Mouse (Mus musculus): Measurements from ENCODE around the gene Clmn.
A peak's percentile ranks its signal among the peaks of the same experiment; 100 is the strongest.
"Not testable (repeated sequence)": the region's sequence is repeated elsewhere in the genome, so short reads cannot be mapped to it uniquely, and the experiment has no call there.

Clmn gene

DNA sequence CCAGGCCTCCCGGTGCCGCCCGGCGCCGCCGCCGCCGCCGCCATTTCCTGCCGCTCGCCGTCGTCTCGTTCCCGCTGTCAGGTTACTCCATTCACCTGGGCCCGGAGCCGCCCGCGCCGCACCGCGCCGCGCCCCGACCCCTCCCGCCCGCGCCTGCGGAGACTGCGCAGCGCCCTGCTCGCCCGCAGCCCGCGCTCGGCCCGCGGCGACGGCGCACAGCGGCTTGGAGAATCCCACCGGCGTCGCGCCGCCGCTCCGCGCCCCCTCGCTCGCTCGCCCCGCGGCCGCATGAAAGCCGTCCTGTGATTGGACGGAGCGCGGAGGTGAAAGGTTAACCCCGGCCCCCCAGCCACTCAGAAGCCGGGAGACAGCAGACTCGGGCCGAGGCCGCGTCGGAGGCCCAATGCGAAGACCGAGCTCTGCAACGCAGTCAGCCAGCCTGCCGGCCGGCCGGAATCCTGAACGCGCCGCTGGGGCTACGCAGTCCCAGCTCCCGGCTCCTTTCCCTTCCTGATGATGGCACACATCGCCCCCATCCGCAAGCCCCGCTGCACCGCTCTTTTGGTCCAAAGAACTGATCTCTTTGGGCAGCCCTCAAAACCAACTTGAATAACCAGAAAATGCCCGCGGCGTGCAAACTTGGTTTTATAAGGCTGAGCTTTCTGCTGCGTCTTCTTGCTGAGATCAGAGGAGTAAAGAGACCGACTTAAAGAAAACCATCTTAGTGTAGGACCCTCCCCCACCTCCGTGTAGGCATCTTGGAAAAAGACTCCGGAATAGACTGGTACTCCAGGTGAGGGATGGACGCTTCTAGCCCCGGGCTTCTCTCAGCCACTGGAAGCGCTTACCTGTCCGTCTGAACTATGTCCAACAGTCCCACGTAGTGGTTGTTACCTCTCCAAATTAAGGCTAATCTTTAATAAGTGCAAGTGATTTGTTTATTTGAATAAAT, 112.8 kb downstream of the Clmn start, which contains the start of gene Dicer1:
Gene Dicer1, minus strand, starts transcription at position 139 of the 952 bp plus-strand sequence.
- peak; percentile 99 for DNase-seq (ENCODE audit: low spot score)

DNA sequence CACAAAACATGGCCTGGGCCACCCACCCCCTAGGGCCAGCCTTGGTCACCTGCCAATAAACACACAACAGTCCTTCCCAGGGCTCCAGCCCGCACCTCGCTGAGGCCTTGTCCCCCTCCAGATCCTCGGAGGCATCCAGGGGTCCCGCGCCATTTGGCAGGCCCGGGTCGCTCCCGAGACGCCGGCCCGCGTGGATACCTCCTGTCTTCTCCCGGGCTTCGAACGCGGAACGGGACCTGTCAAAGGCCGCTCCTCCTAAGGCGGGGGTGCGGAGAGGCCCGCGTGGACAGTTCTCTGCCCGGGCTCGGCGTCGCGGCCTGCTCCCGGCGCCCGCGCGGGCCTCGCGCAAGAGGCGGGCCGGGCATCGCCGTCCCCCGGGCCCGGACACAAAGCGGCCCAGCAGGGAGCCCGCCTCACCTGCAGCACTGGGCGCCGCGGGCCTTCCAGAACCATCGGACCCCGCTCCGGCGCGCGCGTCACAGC, 113.5 kb downstream of the Clmn start:
- peak; percentile 71 for DNase-seq (ENCODE audit: low spot score)

DNA sequence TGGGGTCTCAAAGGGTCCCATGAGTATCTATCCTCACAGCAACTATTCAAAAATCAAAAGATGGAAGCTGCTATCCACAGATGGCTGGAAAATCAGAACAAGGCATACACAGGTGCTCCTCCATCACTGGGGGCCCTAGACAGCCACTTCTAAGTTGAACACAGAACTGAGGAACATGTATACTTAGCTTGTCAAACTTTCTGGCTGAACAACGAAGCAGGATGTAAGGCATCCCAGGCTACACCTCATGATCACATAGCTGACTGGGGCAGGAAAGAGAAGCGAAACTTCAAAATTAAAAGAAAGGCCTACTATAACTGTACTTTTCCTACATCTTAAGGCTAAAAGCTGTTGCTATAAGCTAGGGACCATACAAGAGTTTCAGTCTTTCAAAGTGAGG, 115.9 kb downstream of the Clmn start:
- DNase-seq (ENCODE audit: low spot score): no peak

DNA sequence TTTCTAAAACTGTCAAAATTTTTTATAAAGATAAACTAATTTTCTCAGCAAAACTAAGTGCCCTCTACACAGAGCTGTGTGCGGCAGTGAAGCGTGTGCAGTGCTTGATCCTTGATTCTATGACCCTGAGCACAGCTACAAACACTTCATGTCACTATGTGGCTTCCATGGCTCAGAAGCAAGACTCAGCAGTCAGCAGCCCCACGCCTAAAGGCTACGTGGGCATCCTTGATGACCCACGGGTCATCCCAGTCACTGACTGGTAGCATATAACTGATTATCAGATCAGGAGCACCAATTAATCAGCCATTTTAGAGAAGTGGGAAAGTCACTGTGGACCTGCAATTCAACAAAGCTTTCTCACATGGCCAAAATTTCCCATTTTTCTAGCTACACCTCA, 117.6 kb downstream of the Clmn start:
- DNase-seq (ENCODE audit: low spot score): no peak

DNA sequence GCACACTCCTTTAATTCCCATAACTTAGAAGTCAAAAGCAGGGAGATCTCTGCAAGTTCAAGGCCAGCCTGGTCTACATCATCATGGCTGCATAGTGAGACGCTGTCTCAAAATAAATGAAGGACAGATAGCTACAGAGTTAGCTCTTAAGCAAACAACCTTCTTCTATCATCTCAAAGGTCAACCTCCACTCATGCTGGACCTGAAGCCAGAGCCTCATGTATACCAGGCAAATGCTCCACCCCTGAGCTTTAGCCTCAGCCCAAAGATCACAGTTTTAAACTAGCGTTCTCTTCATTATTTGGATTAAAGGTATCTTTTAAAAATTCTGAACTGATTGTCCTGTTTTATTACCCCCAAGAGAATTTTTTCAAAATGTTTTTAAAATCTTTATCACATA, 118.3 kb downstream of the Clmn start:
- no peak for DNase-seq (ENCODE audit: low spot score)

DNA sequence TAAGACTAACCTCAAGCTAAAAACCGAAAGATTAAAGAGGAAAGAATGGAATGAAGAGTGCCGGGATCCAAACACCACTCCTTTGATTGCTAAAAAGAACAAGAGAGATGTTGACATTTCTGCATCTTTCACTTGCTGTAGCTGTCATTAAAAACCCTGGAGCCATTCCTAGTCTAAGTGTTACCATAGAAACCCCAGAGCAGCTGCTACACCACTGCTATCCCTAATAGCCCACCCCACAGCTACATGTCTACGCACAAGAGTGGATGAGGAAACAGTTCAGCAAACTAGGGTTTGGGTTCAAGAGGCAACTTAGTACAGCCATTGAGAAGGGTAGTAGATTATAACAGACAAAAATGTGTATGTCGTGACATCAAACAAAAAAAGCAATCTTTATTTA, 121.2 kb downstream of the Clmn start:
- DNase-seq (ENCODE audit: low spot score): no peak

DNA sequence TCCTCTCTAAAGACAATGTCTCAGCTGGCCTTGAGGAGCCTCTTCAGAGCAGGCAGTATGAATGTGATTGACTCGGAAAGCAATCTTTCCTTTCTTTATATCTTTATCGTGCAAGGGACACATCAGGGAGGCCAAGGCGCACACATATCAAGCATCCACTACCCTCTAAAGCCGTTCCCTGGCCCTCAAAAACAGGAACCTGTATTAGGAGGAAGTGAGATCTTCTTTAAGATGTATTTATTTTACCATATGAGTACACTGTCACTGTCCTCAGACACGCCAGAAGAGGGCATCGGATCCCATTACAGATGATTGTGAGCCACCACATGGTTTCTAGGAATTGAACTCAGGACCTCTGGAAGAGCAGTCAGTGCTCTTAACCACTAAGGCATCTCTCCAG, 122.6 kb downstream of the Clmn start:
- DNase-seq (ENCODE audit: low spot score): no peak

DNA sequence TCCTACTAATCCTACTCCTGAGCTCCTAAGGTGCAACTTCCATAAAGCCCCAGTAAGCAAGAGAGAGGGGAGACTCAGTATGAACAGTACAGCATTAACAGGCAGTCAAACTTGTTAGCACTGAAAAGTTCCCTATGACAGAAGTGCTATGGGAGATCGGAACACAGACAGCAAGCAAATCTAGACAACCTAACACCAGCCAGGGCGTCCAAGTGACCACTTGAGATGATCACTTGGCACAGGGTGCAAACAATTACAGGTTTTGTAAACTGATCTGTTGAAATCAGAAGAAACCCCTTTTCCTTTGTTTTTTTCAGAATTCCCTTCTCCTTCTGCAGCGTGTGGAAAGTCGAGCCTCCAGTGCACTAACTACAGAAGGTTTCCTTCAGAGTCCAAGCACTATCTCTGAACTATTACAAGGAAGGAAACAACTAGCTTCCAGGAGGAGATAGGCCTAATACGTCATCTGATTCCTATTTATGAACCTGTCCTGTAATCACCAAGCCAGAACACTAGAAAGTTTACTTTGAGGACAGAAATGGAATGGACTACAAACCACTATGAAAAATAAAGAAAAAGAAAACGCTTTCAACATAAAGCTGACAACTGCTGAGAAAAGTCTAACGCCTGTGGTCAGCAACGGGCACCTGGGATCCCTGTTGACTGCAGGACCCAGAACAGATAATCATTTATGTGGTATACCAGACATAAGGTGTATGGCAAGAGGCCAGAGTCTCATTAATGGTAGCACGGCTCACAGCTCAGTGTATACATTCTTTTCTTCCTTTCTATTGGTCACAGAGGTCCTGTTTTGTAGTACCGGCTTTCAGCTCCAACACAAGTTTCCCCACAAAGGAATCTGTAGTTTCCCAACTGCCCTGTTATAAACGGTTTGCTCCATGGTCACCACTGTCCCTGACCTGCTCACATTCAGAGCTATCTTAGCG, 123.8 kb downstream of the Clmn start:
- DNase-seq (ENCODE audit: low spot score): no peak

DNA sequence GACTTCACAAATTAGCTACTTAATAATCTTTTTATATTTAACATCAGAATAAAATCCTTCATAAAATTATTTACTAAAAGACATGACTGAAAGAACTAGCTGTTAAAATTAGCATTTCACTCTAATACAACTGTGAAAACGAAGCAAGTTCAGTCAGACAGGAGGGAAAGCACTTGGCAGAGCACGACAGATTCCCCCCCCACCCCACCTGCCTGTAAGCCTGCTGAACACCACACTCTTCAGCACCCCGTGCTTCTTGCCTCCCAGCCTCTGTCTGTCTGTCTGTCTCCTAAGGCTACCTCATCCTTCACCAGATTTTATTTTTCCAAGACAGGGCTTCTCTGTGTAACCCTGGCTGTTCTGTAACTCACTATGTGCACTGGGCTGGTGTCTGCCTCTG, 125.9 kb downstream of the Clmn start:
- DNase-seq (ENCODE audit: low spot score): no peak

DNA sequence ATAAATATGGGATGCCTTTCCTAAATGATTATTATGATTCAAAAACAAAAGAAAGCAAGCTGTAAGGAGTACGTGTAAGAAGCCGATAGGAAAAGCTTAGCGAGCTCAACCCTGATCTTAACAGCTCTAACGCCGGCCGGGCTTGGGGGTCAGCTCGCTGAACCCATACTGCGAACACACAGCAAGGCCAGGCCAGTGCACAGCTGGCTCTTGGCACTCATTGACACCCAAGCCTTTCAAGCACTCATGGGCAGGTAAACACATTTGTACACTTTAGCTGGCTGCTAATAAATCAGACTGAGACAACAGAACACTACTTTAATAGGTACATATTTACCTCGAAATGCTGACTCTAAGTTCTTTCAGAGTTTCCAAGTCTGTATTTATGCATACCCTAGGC, 126.4 kb downstream of the Clmn start:
- no peak for DNase-seq (ENCODE audit: low spot score)

DNA sequence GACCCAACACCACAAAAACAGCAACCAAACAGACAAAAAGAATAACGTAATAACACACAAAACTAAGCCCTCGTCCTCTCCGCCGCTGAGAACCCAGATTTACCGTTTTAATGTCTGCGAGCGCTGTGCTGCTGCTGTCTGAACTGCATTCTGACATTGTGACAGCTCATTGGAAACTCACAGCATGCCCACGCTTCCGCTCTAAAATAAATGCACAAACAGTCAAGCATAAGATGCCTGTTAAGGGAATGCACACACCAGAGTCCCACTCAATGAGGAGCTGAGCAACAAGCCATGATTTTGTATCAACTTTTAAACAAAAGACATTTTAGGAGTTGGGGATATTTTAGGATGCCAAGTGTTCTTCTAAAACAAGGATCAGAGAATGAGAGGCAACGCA, 127.2 kb downstream of the Clmn start:
- DNase-seq (ENCODE audit: low spot score): no peak

DNA sequence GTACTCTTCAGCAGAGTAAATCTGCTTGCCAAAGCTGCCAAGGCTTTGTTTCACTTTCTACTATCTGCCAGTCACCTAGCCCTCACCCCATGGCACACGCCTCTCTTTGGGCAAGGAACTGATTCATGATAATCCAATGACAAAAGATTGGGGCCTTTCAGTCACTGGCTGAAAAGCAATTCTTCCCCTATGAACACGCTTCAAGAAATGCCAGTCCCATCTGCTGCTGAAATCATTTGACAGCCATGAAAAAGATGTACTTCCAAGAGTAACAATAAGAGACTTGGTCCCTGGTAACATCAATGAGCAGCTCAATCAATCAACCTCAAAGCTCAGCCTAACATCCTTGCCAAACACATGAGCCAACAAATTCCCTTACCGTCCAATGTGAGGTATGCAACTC, 128.9 kb downstream of the Clmn start:
- DNase-seq (ENCODE audit: low spot score): no peak

DNA sequence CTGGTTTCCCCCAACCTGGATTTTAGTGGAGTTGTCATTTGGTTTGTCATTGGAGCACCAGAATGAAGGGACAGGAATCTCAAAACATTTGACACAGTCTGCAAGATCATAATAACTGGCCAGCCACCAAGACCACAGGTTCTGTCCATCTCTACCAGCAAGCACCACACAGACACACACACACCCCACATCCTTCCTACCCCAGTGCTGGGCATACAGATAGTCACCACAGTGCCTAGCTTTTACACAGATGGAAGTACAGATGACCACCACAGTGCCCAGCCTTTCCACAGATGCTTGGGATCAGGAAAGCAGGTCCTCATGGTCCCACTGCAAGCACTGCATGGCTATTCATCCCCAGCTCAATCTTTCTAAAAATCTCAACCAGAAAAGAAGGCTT, 131.7 kb downstream of the Clmn start:
- DNase-seq (ENCODE audit: low spot score): peak; percentile 28

DNA sequence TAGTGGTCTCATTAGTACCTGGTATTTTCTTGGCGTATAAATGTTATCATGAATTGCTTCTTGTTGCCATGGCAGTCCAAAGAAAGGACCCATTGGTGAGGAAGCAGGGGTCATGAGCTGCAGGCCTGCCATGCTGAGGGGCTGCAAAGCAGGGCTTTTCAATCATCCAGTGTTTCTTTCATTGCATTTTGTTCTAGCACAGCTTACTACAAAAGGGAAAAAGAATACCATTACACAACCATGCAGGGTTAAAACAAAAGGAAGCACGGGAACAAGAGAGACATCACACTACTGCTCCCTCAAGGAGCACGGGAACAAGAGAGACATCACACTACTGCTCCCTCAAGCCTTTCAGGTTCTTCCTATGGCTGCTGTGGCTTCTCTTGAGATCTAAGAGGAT, 133.1 kb downstream of the Clmn start:
- no peak for DNase-seq (ENCODE audit: low spot score)

DNA sequence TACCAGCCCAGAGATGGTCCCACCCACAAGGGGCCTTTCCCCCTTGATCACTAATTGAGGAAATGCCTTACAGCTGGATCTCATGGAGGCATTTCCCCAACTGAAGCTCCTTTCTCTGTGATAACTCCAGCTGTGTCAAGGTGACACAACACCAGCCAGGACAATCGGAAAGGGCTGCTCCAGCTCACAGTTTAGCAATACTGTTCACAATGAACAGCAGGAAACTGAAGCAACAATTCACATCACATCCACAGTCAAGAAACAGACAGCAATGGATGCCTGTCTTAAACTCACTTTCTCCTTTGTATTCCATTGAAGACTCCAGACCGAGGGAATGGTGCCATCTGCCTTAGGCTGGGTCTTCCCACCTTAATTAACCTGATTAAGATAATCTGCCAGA, 138.4 kb downstream of the Clmn start:
- DNase-seq (ENCODE audit: low spot score): not testable (repeated sequence)

DNA sequence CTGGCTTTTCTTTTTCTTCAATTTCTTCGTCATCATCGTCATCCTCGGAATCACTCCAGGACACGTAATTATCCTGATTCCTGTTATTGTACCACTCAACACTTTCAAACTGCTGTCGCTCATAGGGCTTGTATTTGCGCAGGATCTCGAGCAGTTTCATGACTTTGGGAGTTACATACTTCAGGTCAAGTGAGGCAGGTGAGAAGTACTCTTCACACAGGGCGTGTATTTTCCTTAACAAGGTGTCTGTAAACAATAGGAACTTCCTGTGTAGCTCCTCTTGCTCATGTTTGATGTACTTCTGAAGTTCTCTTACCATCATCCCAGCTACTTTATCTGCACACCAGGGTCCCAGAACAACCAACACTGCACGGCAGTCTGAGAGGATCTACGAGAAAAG, 142.8 kb downstream of the Clmn start:
- no peak for DNase-seq (ENCODE audit: low spot score)

DNA sequence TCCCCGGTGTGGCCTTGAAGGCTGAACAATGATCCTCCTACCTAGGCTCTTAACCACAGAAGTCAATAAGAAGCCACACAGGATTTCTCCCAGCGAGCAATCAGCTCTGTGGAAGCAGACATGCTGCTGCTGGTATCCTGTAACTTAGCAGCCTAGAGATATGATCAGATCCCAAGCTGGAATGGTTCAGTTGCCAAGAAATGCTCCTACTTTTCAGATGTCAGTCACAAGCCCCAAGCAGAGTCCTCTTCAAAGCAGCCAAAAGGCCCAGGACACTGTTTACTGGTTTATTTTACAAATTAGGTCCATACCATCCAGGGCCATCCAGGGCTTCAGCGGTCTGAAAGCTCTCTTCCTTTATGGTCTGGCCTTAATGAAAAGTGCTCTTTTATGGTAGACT, 143.9 kb downstream of the Clmn start:
- no peak for DNase-seq (ENCODE audit: low spot score)

DNA sequence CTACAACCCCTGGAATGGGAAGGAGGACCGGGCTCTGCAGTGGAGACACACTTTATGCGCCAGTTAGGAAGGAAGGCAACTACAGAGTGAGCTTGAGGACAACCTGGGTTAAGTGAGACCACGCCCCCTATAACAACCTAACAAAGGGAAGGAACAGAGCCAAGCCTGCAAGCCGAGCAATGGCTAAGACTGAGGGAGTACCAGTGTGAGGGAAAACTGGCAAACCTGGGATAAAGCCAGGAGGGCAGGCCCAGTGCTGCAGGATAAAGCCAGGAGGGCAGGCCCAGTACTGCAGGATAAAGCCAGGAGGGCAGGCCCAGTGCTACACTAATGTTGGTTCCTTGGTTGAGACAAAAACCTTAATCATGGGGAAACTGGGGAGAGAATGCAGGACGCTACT, 145.9 kb downstream of the Clmn start:
- no peak for DNase-seq (ENCODE audit: low spot score)

DNA sequence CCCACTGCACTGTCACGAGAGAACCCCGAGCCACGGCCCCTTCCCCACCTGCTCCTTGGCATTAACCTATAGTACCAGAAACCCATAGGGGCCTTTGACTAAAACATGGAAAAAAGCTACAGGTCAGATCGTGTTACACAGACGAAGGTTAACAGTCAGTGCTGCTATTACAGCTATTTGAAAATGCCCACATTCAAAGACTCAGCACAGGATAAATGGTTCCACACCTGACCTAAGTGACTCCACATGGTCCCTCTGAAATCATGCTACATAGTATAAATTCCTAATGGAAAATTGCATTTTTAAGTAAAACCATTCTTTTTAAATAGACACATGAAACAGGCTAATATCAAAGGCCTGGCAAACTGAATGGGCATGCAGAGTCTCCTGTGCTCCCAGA, 148.5 kb downstream of the Clmn start:
- no peak for DNase-seq (ENCODE audit: low spot score)

DNA sequence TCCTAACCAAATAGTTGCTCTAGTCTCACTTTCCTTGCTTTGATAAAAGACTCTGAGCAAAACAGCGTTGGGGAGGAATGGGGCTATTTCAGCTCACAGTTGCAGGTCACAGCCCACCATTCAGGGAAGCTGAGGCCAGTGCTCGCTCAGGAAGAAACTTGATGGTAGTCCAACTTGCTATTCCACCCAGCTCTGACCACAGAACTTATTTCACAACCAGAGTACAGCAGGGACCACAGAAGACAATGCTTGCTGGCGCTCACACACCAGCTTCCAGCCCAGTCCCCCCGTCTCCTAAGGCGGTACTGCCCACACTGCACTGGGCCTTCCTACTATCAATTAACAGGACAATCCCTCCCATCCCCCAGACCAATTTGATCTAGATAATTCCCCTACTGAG, 149.4 kb downstream of the Clmn start:
- DNase-seq (ENCODE audit: low spot score): no peak
